Mouse (Mus musculus): ENCODE results near the gene Snw1. TPM values are rescaled to one million over a fixed set of nuclear protein-coding genes. Genes with fewer than 3 reads are reported as not detected.
A peak's percentile ranks its signal among the peaks of the same experiment; 100 is the strongest.
"Not testable (repeated sequence)": the region's sequence is repeated elsewhere in the genome, so short reads cannot be mapped to it uniquely, and the experiment has no call there.

The Snw1 gene
- 10 to 100 TPM; 24.1 to 79.5 (median 51.5) TPM for total RNA-seq (2018; cell fraction: chromatin; rRNA removed)
- total RNA-seq (2018; cell fraction: cytosol; rRNA removed), result 100 to 1,000 TPM in 18 of 26 experiments, 10 to 100 TPM in 8; 75.0 to 168 (median 135) TPM
- total RNA-seq (2018; cell fraction: nucleus; rRNA removed), result 100 to 1,000 TPM in 2 of 26 experiments, 10 to 100 TPM in 24; 30.2 to 119 (median 72.4) TPM
- polyA plus RNA-seq (2018), result 90.8 to 150 TPM (median 111 TPM) in 3 replicates

DNA sequence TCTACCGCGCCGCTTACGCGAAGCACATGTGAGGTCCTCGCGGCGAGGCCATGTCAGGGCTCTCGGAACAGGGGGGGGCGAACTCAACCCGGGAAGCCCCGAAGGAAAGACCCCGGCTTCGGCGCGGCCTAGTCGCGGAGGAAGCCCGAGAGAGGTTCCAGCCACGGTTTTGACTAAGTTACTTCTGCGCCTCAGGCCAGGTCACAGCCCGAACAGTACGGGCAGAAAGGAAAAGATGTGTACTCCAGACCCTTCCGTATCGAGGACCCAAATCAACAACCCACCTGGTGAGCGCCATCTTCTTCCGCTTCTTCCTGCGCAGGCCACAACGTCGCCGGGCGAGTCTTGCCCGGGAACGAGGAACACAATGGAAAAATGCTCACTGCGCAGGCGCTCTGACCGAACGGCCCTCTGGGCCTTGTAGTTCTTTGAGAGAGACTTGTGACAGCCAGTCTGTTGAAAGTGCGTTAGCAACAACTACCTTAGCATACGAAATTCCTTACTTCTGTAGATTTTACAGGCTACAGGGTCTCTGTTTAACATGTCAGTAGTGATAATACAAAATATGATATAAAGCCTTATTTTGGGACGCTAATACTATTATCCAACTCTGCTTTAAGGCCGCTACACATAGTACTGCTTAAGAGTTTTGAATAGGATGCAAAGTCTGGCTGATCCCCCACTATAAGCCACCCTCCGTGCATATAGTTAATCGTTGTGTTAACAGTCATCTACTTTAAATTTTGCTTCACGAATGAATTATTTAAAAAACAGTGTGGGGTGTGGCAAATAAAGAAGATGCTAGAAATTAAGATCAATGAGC, at the start of gene Snw1:
Gene Snw1, minus strand, starts transcription at position 311 of the 823 bp plus-strand sequence.
- Histone ChIP-seq H3K27ac (peak within 1 kb of the TSS; percentile 67), H3K4me3 (ENCODE audit: inconsistent target) (peak within 1 kb of the TSS; percentile 79), H3K36me3 (ENCODE audit: inconsistent target) (peaks cover 16% of the 10 kb centered on the region; the same call in 1 of the 2 replicates), H3K79me2 (ENCODE audit: inconsistent target) (peaks cover 45% of the 10 kb centered on the region)
- 5% methylated on average over 40 of the region's 45 CpGs for WGBS (ENCODE audit: missing documents)

- not testable (repeated sequence) for H3K27ac ChIP-seq; H3K36me3 ChIP-seq (ENCODE audit: inconsistent target); H3K79me2 ChIP-seq (ENCODE audit: inconsistent target); H3K4me3 ChIP-seq (ENCODE audit: inconsistent target)
- 33% methylated on average over 1 of the region's 3 CpGs for WGBS (ENCODE audit: missing documents)
Observed at GRCm38 (mm10) chr12:87519616-87520015, 47.5 kb upstream of the Snw1 start.

DNA sequence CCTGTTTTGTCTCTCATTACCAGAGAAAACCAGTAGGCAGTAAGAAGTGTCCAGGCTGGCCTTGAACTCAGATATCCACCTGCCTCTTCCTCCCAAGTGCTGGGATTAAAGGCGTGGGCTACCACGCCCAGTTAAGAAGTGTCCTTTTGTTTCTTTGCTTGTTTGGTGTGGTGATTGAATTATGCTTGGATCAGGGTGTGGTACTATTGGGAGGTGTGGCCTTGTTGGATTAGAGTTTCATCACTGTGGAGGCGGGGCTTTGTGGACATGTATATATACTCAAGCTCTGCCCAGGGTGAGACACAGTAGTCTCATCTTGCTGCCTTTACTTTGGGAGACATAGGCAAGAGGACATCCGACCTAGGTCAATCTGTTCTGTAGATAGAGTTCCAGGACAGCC, 41.9 kb upstream of the Snw1 start, which contains the start of gene Gm8300:
Gene Gm8300, plus strand, starts transcription at position 301 of the 400 bp plus-strand sequence.
- H3K27ac ChIP-seq; H3K4me3 ChIP-seq (ENCODE audit: inconsistent target); H3K36me3 ChIP-seq (ENCODE audit: inconsistent target); H3K79me2 ChIP-seq (ENCODE audit: inconsistent target): not testable (repeated sequence)
- 98% methylated on average over 4 of the region's 4 CpGs for WGBS (ENCODE audit: missing documents)

DNA sequence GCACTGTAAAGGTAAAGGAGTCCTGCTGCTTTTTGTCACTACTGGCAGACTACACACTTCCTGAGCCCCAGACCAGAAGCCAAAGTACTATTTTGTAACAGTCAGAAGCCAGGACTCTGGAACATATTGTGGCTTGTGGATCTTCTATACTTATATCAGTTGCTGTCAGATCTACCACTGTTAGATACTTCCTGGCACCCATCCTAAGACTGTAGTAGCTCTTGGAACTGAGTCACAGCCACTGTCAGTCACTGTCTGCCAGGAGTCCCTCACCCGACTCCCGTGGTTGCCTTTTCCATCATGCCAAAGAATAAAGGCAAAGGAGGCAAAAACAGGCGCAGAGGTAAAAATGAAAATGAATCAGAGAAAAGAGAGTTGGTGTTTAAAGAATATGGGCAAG, 22.3 kb upstream of the Snw1 start, which contains the start of gene Gm5788:
Gene Gm5788, plus strand, starts transcription at position 301 of the 400 bp plus-strand sequence.
- H3K36me3 ChIP-seq (ENCODE audit: inconsistent target); H3K79me2 ChIP-seq (ENCODE audit: inconsistent target); H3K4me3 ChIP-seq (ENCODE audit: inconsistent target); H3K27ac ChIP-seq: not testable (repeated sequence)
- no CpG with 5 or more reads among the region's 3 CpGs for WGBS (ENCODE audit: missing documents)

- not testable (repeated sequence) for H3K4me3 ChIP-seq (ENCODE audit: inconsistent target); H3K36me3 ChIP-seq (ENCODE audit: inconsistent target); H3K79me2 ChIP-seq (ENCODE audit: inconsistent target); H3K27ac ChIP-seq
- WGBS (ENCODE audit: missing documents), result 15% methylated on average over 2 of the region's 2 CpGs
Observed at GRCm38 (mm10) chr12:87488683-87489082, 16.6 kb upstream of the Snw1 start.

DNA sequence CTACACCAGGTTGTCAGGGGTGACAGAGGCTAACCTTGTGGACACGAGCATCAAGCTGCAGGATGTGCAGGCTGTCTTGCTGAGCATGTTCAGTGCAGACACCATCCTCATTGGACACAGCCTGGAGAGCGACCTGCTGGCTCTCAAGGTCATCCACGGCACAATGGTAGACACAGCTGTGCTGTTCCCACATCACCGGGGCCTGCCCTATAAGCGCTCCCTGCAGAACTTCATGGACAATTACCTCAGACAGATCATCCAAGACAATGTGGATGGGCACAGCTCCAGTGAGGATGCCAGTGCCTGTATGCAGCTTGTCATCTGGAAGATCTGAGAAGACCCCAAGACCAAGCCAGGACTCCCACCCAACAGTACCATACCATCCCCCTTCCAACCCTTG, 10.4 kb upstream of the Snw1 start:
- not testable (repeated sequence) for H3K36me3 ChIP-seq (ENCODE audit: inconsistent target); H3K27ac ChIP-seq; H3K79me2 ChIP-seq (ENCODE audit: inconsistent target); H3K4me3 ChIP-seq (ENCODE audit: inconsistent target)
- WGBS (ENCODE audit: missing documents), result 93% methylated on average over 4 of the region's 5 CpGs

DNA sequence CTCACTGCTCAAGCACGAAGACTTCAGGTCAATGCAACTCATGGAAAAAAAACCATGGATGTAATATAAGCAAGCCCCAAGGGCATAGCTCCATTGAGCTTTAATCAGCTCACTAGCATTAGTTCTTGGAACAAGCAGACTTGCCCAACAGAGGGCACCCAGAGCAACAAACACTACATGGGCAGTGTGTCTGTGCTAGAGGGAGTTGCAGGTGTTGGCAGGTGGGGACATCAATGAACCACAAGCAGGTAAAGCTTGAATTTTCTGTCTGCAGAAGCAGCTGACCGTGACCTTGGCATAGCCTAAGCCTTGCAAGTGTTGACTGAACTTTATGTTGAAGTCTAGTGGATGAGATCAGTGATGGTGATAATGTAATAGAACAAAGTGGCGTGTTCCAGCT, 2.7 kb upstream of the Snw1 start:
- Histone ChIP-seq H3K27ac (no peak overlapping the region), H3K36me3 (ENCODE audit: inconsistent target) (no peaks in the 10 kb centered on the region), H3K4me3 (ENCODE audit: inconsistent target) (no peak overlapping the region), H3K79me2 (ENCODE audit: inconsistent target) (peaks cover 19% of the 10 kb centered on the region)
- WGBS (ENCODE audit: missing documents), result 86% methylated on average over 3 of the region's 3 CpGs

- H3K36me3 ChIP-seq (ENCODE audit: inconsistent target), result peaks cover 23% of the 10 kb centered on the region; the same call in 1 of the 2 replicates
- under 1% methylated on average over 17 of the region's 19 CpGs for WGBS (ENCODE audit: missing documents)
- peaks cover 52% of the 10 kb centered on the region for H3K79me2 ChIP-seq (ENCODE audit: inconsistent target)
- peak overlapping the region; percentile 79 for H3K4me3 ChIP-seq (ENCODE audit: inconsistent target)
- peak overlapping the region; percentile 67 for H3K27ac ChIP-seq
Observed at GRCm38 (mm10) chr12:87471421-87471963, 582 bp downstream of the Snw1 start.

DNA sequence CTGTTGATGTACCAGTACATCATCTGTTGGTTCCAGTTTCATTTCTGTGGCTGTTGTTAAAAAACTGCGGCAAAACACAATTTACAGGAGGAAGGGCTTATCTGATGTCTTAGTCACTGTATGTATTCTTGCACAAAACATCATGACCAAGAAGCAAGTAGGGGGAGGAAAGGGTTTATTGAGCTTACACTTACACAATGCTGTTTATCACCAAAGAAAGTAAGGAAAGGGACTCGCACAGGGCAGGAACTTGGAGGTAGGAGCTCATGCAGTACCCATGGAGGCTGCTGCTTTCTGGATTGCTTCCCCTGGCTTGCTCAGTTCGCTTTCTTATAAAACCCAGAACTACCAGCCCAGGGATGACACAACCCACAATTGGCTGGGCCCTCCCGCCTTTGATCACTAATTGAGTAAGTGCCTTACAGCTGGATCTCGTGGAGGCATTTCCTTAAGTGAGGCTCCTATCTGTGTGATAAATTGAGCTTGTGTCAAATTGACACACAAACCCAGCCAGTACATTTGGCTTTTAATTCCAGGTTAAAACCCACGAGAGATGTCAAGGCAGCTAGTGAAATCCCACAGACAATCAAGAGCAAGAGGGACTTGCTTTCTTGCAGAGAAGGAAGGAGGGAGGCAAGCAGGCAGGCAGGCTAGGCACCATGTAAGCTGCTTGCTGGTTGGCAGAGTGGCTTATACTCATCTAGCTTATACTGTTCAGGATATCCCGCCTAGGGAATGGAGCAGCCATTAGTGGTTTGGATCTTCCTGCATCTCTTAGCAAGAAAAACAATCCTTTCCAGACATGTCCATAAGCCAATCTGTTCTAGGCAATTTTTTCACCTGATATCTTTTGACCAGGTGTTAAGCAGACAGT, 1.6 kb downstream of the Snw1 start:
- peak overlapping the region; percentile 79 for H3K4me3 ChIP-seq (ENCODE audit: inconsistent target)
- peaks cover 62% of the 10 kb centered on the region for H3K79me2 ChIP-seq (ENCODE audit: inconsistent target)
- WGBS (ENCODE audit: missing documents), result 23% methylated on average over 7 of the region's 7 CpGs
- peak overlapping the region; percentile 67 for H3K27ac ChIP-seq
- H3K36me3 ChIP-seq (ENCODE audit: inconsistent target), result peaks cover 25% of the 10 kb centered on the region; the same call in 1 of the 2 replicates

- H3K36me3 ChIP-seq (ENCODE audit: inconsistent target), result peaks cover 76% of the 10 kb centered on the region
- H3K4me3 ChIP-seq (ENCODE audit: inconsistent target), result no peak overlapping the region
- no peak overlapping the region for H3K27ac ChIP-seq
- 96% methylated on average over 6 of the region's 6 CpGs for WGBS (ENCODE audit: missing documents)
- H3K79me2 ChIP-seq (ENCODE audit: inconsistent target), result peaks cover 67% of the 10 kb centered on the region
Observed at GRCm38 (mm10) chr12:87464678-87465297, 7.3 kb downstream of the Snw1 start.

- H3K79me2 ChIP-seq (ENCODE audit: inconsistent target), result peaks cover 46% of the 10 kb centered on the region
- H3K27ac ChIP-seq, result no peak overlapping the region
- 87% methylated on average over 9 of the region's 9 CpGs for WGBS (ENCODE audit: missing documents)
- peaks cover 70% of the 10 kb centered on the region for H3K36me3 ChIP-seq (ENCODE audit: inconsistent target)
- H3K4me3 ChIP-seq (ENCODE audit: inconsistent target), result no peak overlapping the region
Observed at GRCm38 (mm10) chr12:87449456-87449855, 22.6 kb downstream of the Snw1 start.

- Histone ChIP-seq H3K27ac (peak overlapping the region; percentile 41), H3K36me3 (ENCODE audit: inconsistent target) (peaks cover 24% of the 10 kb centered on the region), H3K4me3 (ENCODE audit: inconsistent target) (peak overlapping the region; percentile 86), H3K79me2 (ENCODE audit: inconsistent target) (peaks cover 98% of the 10 kb centered on the region)
- 6% methylated on average over 16 of the region's 16 CpGs for WGBS (ENCODE audit: missing documents)
Observed at GRCm38 (mm10) chr12:87444211-87444610, 27.9 kb downstream of the Snw1 start.

DNA sequence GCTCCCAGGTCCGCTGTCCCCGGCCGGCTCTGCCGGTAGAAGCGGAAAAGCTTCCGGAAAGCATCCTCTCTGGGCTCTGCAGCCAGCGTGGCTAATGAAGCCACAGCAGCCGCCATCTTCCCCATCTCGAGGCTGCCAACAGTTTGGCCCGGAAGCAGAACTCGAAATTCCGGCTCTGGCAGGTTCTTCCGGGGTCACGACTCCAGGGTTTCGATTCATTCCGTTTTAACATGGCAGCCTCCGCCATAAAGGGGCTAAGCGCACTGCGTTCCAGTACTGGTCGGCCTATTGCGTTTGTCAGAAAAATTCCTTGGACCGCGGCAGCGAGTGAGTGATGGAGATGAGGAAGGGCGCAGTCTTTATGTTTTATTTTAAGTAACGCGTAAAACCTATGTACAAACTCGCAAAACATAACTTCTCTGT, 28.4 kb downstream of the Snw1 start, which contains the start of the genes Slirp and Alkbh1:
Gene Slirp, plus strand, starts transcription at position 197 of the 423 bp plus-strand sequence.
Gene Alkbh1, minus strand, starts transcription at position 318 of the 423 bp plus-strand sequence.
- Histone ChIP-seq H3K36me3 (ENCODE audit: inconsistent target) (peaks cover 19% of the 10 kb centered on the region), H3K79me2 (ENCODE audit: inconsistent target) (peaks cover 100% of the 10 kb centered on the region), H3K27ac (peak within 1 kb of the TSS; percentile 41), H3K4me3 (ENCODE audit: inconsistent target) (peak within 1 kb of the TSS; percentile 86)
- 0% methylated on average over 25 of the region's 28 CpGs for WGBS (ENCODE audit: missing documents)
